Mouse (Mus musculus) olfactory bulb, adult 2 months (tissue): ENCODE results near the gene Zdhhc14.

Experiments
- CTCF ChIP-seq: fragments of 200-500 bp; IDR thresholded peaks from 2 replicates; pipeline ENCODE4 v1.5.1; 2012; ENCODE audit warnings: low read depth, mild to moderate bottlenecking, low read length, moderate library complexity; ENCODE audit not compliant: insufficient read depth
- POLR2A ChIP-seq: fragments of 200-500 bp; IDR thresholded peaks from 2 replicates; pipeline ENCODE4 v1.6.1; 2012; ENCODE audit warnings: mild to moderate bottlenecking, low read depth, low read length, moderate library complexity; ENCODE audit not compliant: insufficient read depth

DNA sequence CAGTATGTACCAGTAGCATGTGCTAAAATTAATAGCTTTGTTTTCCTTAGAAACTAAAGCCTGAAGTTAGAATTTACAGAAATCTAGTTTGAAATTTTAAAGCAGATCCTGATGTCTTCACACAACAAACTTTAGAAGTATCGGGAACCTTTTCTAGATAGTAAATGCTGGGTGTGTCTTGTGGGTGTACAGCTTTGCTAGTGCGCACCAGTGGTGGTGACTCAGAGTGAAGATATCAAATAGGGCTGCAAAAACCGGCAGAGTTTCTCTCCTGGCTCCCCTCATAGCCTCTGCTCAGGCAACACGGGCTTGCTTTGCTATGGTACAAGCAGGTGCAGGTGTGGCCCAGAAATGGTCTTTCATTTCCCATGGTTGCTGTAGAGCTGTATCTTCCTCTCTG lies 157.8 kb downstream of the Zdhhc14 start:
- TF ChIP-seq POLR2A (no peak), CTCF (no peak)
